Mouse (Mus musculus) kidney, adult 2 months (tissue): ENCODE results near the gene Ltf. TPM values are rescaled to one million over a fixed set of nuclear protein-coding genes. Genes with fewer than 3 reads are reported as not detected.

ENCODE experiments used
- DNase-seq: peaks from one replicate; pipeline ENCODE4 v3.0.0; 2021
- H3K27ac ChIP-seq: fragments of 200-500 bp; 2 replicates; pipeline ENCODE4 v1.5.1; 2012; ENCODE audit warnings: low read depth, low read length, control low read depth, inconsistent platforms; ENCODE audit not compliant: insufficient read depth
- H3K27me3 ChIP-seq: fragments of 200-500 bp; replicated peaks from 2 replicates; pipeline ENCODE4 v1.6.1; 2012; ENCODE audit warnings: mild to moderate bottlenecking, moderate library complexity, low read length, inconsistent platforms; ENCODE audit not compliant: control insufficient read depth, insufficient read depth
- H3K36me3 ChIP-seq: fragments of 200-500 bp; 2 replicates; pipeline ENCODE4 v1.6.1; 2012; ENCODE audit warnings: mild to moderate bottlenecking, moderate library complexity, low read length, inconsistent platforms; ENCODE audit not compliant: control insufficient read depth, insufficient read depth
- H3K4me1 ChIP-seq: fragments of 200-500 bp; 2 replicates; pipeline ENCODE4 v1.6.1; 2011; ENCODE audit warnings: low read length; ENCODE audit not compliant: control insufficient read depth, insufficient read depth
- H3K4me3 ChIP-seq: fragments of 200-500 bp; 2 replicates; pipeline ENCODE4 v1.5.1; 2011; ENCODE audit warnings: mild to moderate bottlenecking, low read depth, low read length, control low read depth; ENCODE audit not compliant: insufficient read depth
- CTCF ChIP-seq: fragments of 200-500 bp; conservative IDR thresholded peaks from 2 replicates; pipeline ENCODE4 v1.5.1; 2011; ENCODE audit warnings: low read depth, mild to moderate bottlenecking, control low read depth, low read length, moderate library complexity, mixed read lengths; ENCODE audit not compliant: insufficient read depth, insufficient read length
- POLR2A ChIP-seq: fragments of 200-500 bp; IDR thresholded peaks from one replicate; pipeline ENCODE4 v1.6.1; 2011; ENCODE audit warnings: low read depth, low read length, control low read depth
- WGBS: fragments of 180-500 bp; shearing (Covaris S2); methylation state at CpG from one replicate; pipeline ENCODE4 v1.1.7; 2018; 5-methylcytosine and 5-hydroxymethylcytosine counted together
- polyA plus RNA-seq: library from polyadenylated mRNA; depleted of rRNA; stranded (reverse); fragments of >200 nt; gene quantifications from 2 replicates; pipeline ENCODE4 v1.2.3, GENCODE M21; 2012

Ltf gene
- polyA plus RNA-seq, 1 experiment = 0.63 TPM

DNA sequence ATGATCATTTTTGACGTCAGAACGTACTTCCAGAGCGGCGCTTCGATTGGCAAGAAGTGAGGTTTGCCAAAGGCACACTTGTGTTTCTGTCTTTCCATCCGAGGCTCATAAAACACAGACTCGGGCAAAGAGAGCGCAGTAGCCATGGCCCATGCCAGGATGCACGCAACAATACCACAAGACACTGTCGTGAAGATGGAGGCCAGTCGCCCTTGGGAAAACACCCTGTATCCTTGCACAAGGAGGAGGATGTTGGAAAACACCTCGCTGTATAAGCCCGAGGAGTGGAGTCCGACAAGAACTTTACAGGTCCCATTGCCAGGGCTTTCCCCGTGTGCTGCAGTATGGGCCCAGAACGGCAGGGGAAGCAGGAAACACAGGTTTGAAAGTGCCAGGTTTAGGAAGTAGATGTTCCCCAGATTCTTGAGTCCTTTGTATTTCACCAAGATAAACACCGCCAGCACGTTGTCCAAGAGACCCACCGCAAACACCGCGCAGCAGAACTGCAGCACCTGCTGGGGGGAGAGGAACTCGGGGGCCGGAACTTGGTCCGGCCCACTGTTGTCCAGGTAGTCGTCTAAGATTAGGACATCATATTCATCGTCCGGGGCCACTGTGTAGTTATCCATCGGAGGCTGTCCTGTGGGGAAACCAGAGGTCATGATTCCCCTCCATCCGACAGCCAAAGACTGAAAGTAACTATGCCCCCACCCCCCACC, 36.9 kb downstream of the Ltf start:
- Histone ChIP-seq H3K27me3 (no peaks in the 10 kb centered on the region), H3K36me3 (no peaks in the 10 kb centered on the region), H3K4me1 (no peaks in the 10 kb centered on the region; the same call in 1 of the 2 replicates), H3K4me3 (peak overlapping the region; percentile 66), H3K27ac (peak overlapping the region; percentile 67; the same call in 1 of the 2 replicates)
- no peak for DNase-seq
- TF ChIP-seq CTCF (no peak), POLR2A (no peak)
- 50% methylated on average over 29 of the region's 29 CpGs for WGBS

DNA sequence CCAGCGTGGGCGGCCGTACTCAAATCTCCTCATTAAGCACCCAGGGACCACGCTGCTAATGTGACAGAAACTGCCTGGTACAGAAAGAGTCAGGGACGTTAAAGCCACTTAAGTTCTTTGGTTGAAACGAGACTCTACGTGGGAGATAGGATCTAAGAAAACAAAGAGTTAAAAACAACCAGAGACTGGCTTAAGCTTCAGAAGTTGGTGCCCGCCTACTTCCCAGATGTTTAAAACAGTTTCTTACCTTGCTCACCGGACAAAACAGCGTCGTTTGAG, 37.4 kb downstream of the Ltf start:
- Histone ChIP-seq H3K27ac (peak overlapping the region; percentile 67; the same call in 1 of the 2 replicates), H3K4me1 (no peaks in the 10 kb centered on the region; the same call in 1 of the 2 replicates), H3K36me3 (no peaks in the 10 kb centered on the region), H3K27me3 (no peaks in the 10 kb centered on the region), H3K4me3 (peak overlapping the region; percentile 66)
- WGBS = under 1% methylated on average over 11 of the region's 11 CpGs
- TF ChIP-seq CTCF = no peak
- no peak for TF ChIP-seq POLR2A
- DNase-seq = no peak

DNA sequence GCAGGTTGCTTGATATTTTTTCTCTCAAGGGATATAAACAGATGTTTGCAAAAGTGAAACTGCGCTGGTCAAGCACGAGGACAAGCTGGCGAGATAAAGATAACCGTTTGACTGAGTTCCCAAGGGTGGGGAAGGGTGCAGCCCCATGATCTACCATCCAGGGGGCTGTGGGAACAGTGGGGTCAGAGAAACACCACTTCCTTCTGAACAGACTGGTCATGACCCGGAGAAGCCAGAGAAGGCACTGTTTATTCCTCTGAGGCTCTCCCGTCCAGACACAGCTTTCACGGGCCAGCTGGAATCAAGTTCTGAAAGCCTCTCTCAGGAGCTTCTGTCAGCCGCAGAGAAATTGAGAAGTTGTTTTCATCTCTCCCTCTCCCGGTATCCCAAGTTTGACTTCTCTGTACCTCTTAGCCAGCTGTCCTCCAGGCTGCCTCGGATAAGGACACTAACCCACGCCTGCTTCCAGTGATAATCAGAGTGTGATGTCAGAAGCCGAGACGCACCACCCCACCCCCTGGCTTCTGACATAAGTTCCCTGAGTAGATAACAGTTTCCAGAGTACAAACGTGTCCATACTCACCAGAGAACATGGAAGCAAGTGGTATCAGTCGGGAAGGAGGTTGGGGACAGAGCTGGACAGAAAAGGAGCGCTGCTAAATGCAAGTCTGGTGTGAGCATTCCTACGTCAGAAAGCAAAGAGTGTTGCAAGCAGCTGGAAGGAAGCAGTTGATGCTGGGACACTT, 37.9 kb downstream of the Ltf start, which contains the start of gene Ccrl2:
TSS of gene Ccrl2 (minus strand) at position 722 of the 746 bp plus-strand sequence.
- Histone ChIP-seq H3K27me3 (no peaks in the 10 kb centered on the region), H3K4me1 (no peaks in the 10 kb centered on the region; the same call in 1 of the 2 replicates), H3K27ac (peak within 1 kb of the TSS; percentile 67; the same call in 1 of the 2 replicates), H3K4me3 (peak within 1 kb of the TSS; percentile 66), H3K36me3 (no peaks in the 10 kb centered on the region)
- TF ChIP-seq CTCF = no peak
- no peak for TF ChIP-seq POLR2A
- peak; percentile 68 for DNase-seq
- 6% methylated on average over 17 of the region's 17 CpGs for WGBS

DNA sequence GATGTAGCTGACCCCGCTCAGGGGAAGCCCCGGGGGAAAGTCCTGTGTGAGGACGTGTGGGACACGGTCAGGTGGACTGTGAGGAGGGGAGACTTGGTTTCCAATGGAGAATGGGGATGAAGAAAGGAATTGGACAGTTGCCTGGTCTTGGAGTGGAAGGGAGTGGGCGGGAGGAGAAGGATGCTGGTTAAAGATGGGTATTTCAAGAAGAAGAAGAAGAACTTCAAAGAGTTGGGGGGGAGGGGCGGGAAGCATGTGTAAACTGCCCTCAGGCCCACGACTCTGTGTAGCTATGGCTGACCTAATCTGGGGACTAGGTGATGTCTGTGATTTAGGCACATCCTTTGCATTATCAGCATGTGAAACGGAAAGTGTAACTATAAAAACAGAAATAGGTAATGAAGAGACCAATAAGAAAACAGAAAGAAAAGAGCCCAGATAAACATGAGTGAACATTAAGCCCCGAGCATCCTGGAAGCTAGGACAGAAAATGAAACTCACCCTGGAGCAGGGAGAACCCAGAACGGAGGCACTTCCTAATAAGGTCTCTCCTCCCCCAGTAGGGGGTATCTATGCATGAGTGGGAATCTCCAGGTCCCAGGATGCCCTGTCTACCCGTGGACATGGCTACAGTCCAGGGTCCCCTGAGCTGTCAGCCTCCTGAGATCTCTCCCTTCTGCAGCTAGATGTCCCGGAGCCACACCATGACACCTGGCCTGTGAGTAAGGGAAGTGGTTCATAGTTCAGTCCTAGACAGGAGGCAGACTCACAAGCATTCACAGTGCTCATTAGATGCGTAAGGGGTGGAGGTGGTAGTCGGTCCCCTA, 38.7 kb downstream of the Ltf start:
- Histone ChIP-seq H3K4me1 (no peaks in the 10 kb centered on the region; the same call in 1 of the 2 replicates), H3K27me3 (no peaks in the 10 kb centered on the region), H3K4me3 (peak overlapping the region; percentile 66; the same call in 1 of the 2 replicates), H3K36me3 (no peaks in the 10 kb centered on the region), H3K27ac (peak overlapping the region; percentile 67; the same call in 1 of the 2 replicates)
- WGBS = 47% methylated on average over 14 of the region's 14 CpGs
- DNase-seq = no peak
- TF ChIP-seq POLR2A = no peak
- TF ChIP-seq CTCF = no peak

DNA sequence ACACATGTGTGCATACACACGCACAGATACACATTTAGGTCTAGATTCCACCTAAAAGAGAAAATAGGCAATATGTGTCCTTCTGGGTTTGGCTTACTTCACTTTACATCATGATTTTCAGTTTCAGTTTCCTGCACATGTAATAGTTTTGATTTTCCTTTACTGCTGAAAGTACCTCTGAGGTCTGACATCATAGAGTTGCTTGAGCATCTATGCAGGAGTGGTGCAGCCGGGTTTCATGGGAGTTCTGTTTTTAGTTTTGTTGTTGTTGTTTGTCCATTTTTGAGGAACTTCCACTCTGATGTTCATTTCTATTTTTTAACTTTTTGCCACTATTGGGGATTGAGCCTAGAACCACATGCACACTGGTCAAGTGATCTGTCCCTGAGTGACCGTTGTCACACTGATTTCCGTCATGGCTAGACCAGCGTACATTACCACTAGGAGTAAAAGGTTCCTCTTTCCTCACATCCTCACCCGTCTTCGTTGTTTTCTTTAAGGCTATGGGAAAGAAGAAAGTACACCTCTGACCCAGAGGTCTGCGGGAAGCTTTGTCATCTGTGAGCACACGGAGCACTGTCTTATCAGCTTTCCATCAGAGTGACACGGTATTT, 40.0 kb downstream of the Ltf start:
- DNase-seq = no peak
- H3K36me3 ChIP-seq = no peaks in the 10 kb centered on the region
- no peaks in the 10 kb centered on the region; the same call in 1 of the 2 replicates for H3K4me1 ChIP-seq
- 59% methylated on average over 10 of the region's 10 CpGs for WGBS
- H3K27me3 ChIP-seq = no peaks in the 10 kb centered on the region
- no peak overlapping the region for H3K27ac ChIP-seq
- TF ChIP-seq POLR2A (no peak), CTCF (no peak)
- H3K4me3 ChIP-seq = no peak overlapping the region

DNA sequence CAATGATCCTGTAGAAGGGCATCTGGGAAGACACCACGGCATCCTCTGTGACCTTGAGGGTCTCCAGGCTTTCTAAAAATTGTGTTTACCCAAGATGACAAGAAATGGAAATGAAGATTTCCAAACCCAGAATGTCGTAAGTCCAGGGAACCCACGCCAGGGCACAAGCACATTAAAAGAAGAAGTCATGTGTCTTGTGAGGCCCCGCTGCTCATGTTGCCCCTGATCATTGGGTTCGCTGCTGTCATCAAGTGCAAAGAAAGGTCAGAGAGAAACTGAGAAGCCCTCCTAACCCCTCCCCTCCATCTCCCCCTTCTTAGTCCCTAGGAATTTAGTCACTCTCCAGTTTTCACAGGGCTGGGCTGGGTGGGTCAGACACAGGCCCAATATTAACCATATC, 43.8 kb downstream of the Ltf start:
- no peak overlapping the region for H3K4me3 ChIP-seq
- H3K4me1 ChIP-seq = no peaks in the 10 kb centered on the region
- DNase-seq = no peak
- TF ChIP-seq CTCF (no peak), POLR2A (no peak)
- no peaks in the 10 kb centered on the region for H3K36me3 ChIP-seq
- H3K27ac ChIP-seq = no peak overlapping the region
- no peaks in the 10 kb centered on the region for H3K27me3 ChIP-seq
- 71% methylated on average over 5 of the region's 5 CpGs for WGBS
